Mouse (Mus musculus): ENCODE measurements around the gene Pate3. TPM values are rescaled to one million over a fixed set of nuclear protein-coding genes. Genes with fewer than 3 reads are reported as not detected.

Gene Pate3
- polyA plus RNA-seq (2012; rRNA removed): not detected in 2 replicates

GRCm38 (mm10) chr9:35648102-35648501 is at the start of gene Pate3:
Gene Pate3 (minus strand): TSS chr9:35648202.

GRCm38 (mm10) chr9:35687013-35687412 is 39.0 kb upstream of the Pate3 start, which contains the start of gene Pate1:
Gene Pate1 (minus strand): TSS chr9:35687390.

GRCm38 (mm10) chr9:35611841-35612240 is 36.2 kb downstream of the Pate3 start, which contains the start of gene Pate4:
Gene Pate4 (minus strand): TSS chr9:35611941.

Other genes starting within 250 kb of the Pate3 start
- 22.4 and 32.9 TPM in 2 replicates for gene Cdon, start 227.1 kb downstream of the Pate3 start, polyA plus RNA-seq (2012; rRNA removed)
- not detected in 2 replicates for gene Gm1113, start 129.9 kb downstream of the Pate3 start, polyA plus RNA-seq (2012; rRNA removed)
- 4.1 and 4.9 TPM in 2 replicates for gene Ddx25, start 89.7 kb downstream of the Pate3 start, polyA plus RNA-seq (2012; rRNA removed)
- 22.8 and 24.8 TPM in 2 replicates for gene Pus3, start 89.6 kb downstream of the Pate3 start, polyA plus RNA-seq (2012; rRNA removed)
- gene Pate2, start 77.9 kb downstream of the Pate3 start, polyA plus RNA-seq (2012; rRNA removed): 1.3 and 1.9 TPM in 2 replicates
- 15.2 and 21.0 TPM in 2 replicates for gene Hyls1, start 77.8 kb downstream of the Pate3 start, polyA plus RNA-seq (2012; rRNA removed)
- gene Pate4, start 36.3 kb downstream of the Pate3 start, polyA plus RNA-seq (2012; rRNA removed): not detected in 2 replicates
- not detected in 2 replicates for gene Pate1, start 39.2 kb upstream of the Pate3 start, polyA plus RNA-seq (2012; rRNA removed)
- not detected in 2 replicates for gene Gm17677, start 92.8 kb upstream of the Pate3 start, polyA plus RNA-seq (2012; rRNA removed)
- not detected in 2 replicates for gene Gm17727, start 129.9 kb upstream of the Pate3 start, polyA plus RNA-seq (2012; rRNA removed)
- gene Gm27235, start 141.9 kb upstream of the Pate3 start, polyA plus RNA-seq (2012; rRNA removed): not detected in 2 replicates
- not detected in 2 replicates for gene D730048I06Rik, start 141.9 kb upstream of the Pate3 start, polyA plus RNA-seq (2012; rRNA removed)
- gene 9230110F15Rik, start 195.9 kb upstream of the Pate3 start, polyA plus RNA-seq (2012; rRNA removed): not detected in 2 replicates